Mouse (Mus musculus): Measurements from ENCODE around the gene Tmcc3. TPM values are rescaled to one million over a fixed set of nuclear protein-coding genes. Genes with fewer than 3 reads are reported as not detected.

Tmcc3 gene
- total RNA-seq, 2 experiments from 2014 or later, result 16.3 to 21.6 TPM

- no peak for DNase-seq
- TF ChIP-seq CTCF (IDR thresholded peaks at IDR 0.05), result no peak
- H3K27ac ChIP-seq, result no peak overlapping the region
- H3K4me3 ChIP-seq, result no peak overlapping the region
- intact Hi-C loops (cut with DNase I), result no loop called here
Measured at GRCm38 (mm10) chr10:94457454-94457853, 145.7 kb downstream of the Tmcc3 start.

- Histone ChIP-seq H3K4me3 (no peak overlapping the region), H3K27ac (peak overlapping the region; percentile 40; the same call in 1 of the 2 replicates)
- intact Hi-C loops (cut with DNase I), result no loop called here
- peak; percentile 42 for DNase-seq
- TF ChIP-seq CTCF (IDR thresholded peaks at IDR 0.05), result no peak
Measured at GRCm38 (mm10) chr10:94458690-94459089, 146.9 kb downstream of the Tmcc3 start.

DNA sequence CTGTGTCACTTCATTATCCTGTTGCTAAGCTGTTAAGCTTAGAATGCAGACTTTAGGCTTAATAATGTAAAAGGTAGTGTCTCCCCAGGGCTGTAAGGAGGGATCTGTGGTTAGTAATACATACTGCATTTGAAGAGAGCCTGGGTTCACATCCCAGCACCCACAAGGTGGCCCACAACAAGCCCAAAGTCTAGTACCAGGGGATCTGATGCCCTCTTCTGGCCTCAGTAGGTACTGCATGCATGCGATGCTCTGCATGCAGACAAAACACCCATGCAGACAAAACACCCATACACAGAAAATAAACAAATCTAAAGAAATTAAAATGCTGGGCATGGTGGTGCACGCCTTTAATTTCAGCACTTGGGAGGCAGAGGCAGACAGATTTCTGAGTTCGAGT is 149.6 kb downstream of the Tmcc3 start:
- Histone ChIP-seq H3K4me3 (no peak overlapping the region), H3K27ac (peak overlapping the region; percentile 89; the same call in 1 of the 2 replicates)
- DNase-seq, result no peak
- TF ChIP-seq CTCF (IDR thresholded peaks at IDR 0.05), result peak; percentile 74
- intact Hi-C loops (cut with DNase I), result loop anchor here (5.0 kb wide), 3 partner anchors 49 to 111 kb away; no protein-coding TSS in a partner anchor

DNA sequence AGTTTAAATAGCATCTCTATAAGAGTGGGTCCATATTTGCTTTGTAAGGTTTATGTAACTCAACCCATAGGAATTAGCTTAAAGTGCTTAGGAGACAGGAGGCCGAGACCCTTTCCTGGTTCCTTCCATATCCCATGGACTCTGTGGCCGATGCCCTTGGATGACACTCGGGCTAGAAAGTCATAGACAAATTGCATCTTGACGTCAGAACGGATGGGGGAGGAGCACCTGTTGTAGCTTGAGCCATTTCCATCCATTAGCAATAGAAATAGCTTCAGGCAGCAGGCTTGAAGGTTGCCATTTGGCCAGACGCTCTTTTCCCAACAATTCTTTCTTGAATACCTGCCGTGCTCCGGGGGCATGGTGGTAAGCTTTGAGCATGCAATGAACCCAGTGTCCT is 150.1 kb downstream of the Tmcc3 start:
- Histone ChIP-seq H3K27ac (peak overlapping the region; percentile 89), H3K4me3 (no peak overlapping the region)
- no peak for DNase-seq
- TF ChIP-seq CTCF (IDR thresholded peaks at IDR 0.05), result no peak
- intact Hi-C loops (cut with DNase I), result loop anchor here (5.0 kb wide), 3 partner anchors 50 to 110 kb away; no protein-coding TSS in a partner anchor

- no peak for TF ChIP-seq CTCF (IDR thresholded peaks at IDR 0.05)
- intact Hi-C loops (cut with DNase I), result loop anchor here (5.0 kb wide), 3 partner anchors 50 to 110 kb away; no protein-coding TSS in a partner anchor
- Histone ChIP-seq H3K27ac (peak overlapping the region; percentile 89), H3K4me3 (no peak overlapping the region)
- DNase-seq, result peak; percentile 92
Measured at GRCm38 (mm10) chr10:94462386-94463064, 150.8 kb downstream of the Tmcc3 start.

DNA sequence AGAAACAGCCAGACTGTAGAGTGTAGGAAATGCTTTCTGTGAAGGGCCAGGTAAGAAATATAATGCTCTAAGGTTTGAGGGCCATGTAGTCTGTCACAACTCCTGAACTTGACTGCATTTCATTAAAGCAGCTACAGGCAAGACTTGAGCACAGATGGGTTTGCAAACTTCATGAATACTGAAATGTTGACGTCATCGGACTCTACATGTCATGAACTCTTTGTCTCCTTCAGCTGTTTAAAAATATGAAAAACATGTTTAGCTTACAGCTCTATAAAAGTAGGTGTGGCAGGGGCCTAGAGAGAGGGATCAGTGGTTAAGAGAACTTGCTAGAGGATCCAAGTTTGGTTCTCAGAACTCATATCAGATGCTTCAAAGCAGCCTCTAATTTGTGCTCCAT is 151.7 kb downstream of the Tmcc3 start:
- TF ChIP-seq CTCF (IDR thresholded peaks at IDR 0.05), result no peak
- intact Hi-C loops (cut with DNase I), result loop anchor here (5.0 kb wide), 3 partner anchors 51 to 109 kb away; no protein-coding TSS in a partner anchor
- DNase-seq, result no peak
- peak overlapping the region; percentile 89 for H3K27ac ChIP-seq
- no peak overlapping the region for H3K4me3 ChIP-seq

DNA sequence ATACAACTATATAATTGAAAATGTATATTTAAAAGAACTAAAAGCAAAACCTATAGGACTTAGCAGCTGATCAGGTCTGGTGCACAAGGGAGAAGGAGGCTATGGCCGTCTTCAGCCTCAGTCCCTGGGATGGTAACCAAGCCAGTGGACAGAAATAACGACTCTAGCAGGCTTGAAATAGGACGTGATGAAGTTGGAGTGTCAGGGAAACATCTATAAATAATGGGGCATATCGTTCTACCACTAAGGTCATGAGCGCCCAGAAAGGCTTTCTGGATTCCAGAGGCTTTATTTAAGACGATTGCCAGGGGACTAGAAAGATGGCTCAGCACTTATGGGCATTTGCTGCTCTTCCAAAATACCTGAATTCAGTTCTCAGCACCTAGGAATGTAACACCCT is 153.9 kb downstream of the Tmcc3 start:
- Histone ChIP-seq H3K27ac (peak overlapping the region; percentile 89), H3K4me3 (no peak overlapping the region)
- no peak for TF ChIP-seq CTCF (IDR thresholded peaks at IDR 0.05)
- intact Hi-C loops (cut with DNase I), result no loop called here
- peak; percentile 31 for DNase-seq

DNA sequence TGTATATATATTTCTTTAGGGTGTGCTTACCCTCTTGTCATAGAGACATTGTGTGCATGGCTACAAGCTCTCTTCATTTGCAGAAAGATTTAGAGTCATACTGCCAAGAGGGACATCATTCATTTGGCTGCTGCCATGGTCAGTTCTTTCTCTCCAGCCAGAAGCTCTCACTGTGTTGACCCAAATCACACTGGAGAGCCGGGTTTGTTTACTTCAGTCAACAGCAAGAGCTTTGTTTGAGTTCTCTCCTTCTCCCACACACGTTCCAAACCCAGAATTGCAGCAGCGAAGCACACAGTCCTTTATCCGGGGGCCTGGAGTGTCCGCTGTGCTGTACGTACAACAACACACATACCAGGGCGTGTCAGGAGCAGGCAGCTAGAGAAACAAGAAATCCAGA is 154.6 kb downstream of the Tmcc3 start:
- peak overlapping the region; percentile 89 for H3K27ac ChIP-seq
- intact Hi-C loops (cut with DNase I), result no loop called here
- TF ChIP-seq CTCF (IDR thresholded peaks at IDR 0.05), result no peak
- no peak overlapping the region for H3K4me3 ChIP-seq
- DNase-seq, result peak; percentile 45

DNA sequence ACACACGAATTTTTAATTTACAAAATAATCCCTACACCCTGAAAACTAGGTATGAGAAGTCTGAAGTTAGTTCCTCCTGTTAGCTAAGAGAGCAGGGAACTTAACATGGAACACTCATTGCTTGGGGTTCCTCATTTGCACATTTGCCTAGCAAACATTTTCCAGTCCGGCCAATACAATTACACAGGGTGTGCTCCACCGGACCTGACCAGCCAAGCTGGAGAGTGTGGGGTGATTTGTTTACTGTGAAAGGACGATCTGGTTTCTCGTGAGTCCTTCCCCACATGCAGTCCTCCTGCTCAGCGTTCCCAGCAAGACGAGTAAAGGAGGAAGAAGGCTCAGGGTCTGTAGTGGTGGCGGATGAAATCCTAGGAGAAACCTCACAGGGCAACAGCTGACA is 159.7 kb downstream of the Tmcc3 start:
- DNase-seq, result no peak
- TF ChIP-seq CTCF (IDR thresholded peaks at IDR 0.05), result no peak
- Histone ChIP-seq H3K27ac (no peak overlapping the region), H3K4me3 (no peak overlapping the region)
- intact Hi-C loops (cut with DNase I), result no loop called here

DNA sequence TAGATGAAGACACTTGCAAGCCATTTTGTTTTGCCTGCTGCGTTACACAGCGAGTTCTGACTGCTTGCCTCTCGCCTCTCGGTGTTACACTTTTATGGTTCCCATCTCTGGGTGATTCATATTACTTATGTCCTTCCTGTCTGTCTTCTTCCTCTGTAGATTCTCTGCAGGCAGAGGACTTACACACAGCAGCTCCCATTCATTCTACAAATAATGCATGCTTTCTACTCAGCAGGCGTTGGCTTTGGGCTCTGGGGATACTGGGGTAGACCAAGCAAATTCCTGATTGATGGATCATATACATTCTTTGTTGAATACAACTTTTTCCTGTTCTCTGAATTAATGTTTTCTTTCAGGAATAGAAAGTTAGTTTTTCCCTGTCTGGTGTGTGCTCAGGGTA is 161.8 kb downstream of the Tmcc3 start:
- TF ChIP-seq CTCF (IDR thresholded peaks at IDR 0.05), result no peak

GRCm38 (mm10) chr10:94474185-94474584 is 162.4 kb downstream of the Tmcc3 start:
- H3K4me3 ChIP-seq, result no peak overlapping the region
- TF ChIP-seq CTCF (IDR thresholded peaks at IDR 0.05), result no peak
- no peak for DNase-seq
- intact Hi-C loops (cut with DNase I), result no loop called here
- no peak overlapping the region for H3K27ac ChIP-seq

More for the DNA sequence above, 161.8 kb downstream of the Tmcc3 start:
- Histone ChIP-seq H3K4me3 (no peak overlapping the region), H3K27ac (no peak overlapping the region)
- DNase-seq, result no peak
- intact Hi-C loops (cut with DNase I), result no loop called here

- H3K27ac ChIP-seq, result no peak overlapping the region
- intact Hi-C loops (cut with DNase I), result loop anchor here (5.0 kb wide), 1 partner anchor 205 kb away; no protein-coding TSS in a partner anchor
- no peak for DNase-seq
- no peak overlapping the region for H3K4me3 ChIP-seq
- no peak for TF ChIP-seq CTCF (IDR thresholded peaks at IDR 0.05)
Measured at GRCm38 (mm10) chr10:94477366-94478225, 165.8 kb downstream of the Tmcc3 start.

- peak; percentile 51 for DNase-seq
- H3K4me3 ChIP-seq, result peak overlapping the region; percentile 65
- peak overlapping the region; percentile 88 for H3K27ac ChIP-seq
- TF ChIP-seq CTCF (IDR thresholded peaks at IDR 0.05), result no peak
- intact Hi-C loops (cut with DNase I), result loop anchor here (5.0 kb wide), 1 partner anchor 203 kb away; no protein-coding TSS in a partner anchor
Measured at GRCm38 (mm10) chr10:94479646-94480045, 167.9 kb downstream of the Tmcc3 start.
